Mouse (Mus musculus): ENCODE measurements around the gene Slc17a5.

Slc17a5 gene

DNA sequence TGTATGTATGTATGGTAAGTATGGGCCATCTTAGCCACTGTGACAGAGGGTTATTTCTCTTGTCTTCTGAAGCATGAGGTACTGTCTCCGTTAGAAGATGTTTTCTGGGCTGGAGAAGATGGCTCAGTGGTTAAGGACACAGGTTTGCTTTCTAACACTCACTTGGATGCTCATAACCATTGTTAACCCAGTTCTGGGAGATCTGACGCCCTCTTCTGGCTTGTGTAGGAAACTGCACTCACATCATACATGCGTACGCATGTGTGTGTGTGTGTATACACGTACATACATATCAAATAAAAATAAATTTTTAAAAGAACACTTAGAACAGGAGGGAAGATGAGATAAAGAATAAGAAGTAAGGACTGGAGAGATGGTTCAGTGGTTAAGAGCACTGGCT, 11.4 kb downstream of the Slc17a5 start:
- in situ Hi-C loops (cut with MboI; ENCODE audit: unreplicated experiment in 2 of 2): no loop called here

DNA sequence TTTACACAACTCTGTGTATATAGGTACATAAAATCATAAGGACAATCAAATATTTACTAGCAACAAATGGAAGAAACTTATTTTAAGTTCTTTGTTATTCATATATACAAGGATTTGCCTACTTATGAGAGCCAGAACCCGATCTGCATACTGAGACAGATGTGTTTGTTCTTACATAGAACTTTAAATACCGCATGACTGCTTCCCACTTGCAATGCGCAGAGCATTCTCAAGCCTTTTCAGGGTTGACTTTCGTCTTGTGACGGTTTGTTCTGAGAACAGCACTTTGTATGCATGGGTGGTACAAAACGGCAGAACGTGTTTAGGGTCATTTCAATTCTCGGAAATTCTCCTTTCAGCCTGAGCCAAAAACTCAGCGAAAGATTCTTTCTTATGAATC, 17.9 kb downstream of the Slc17a5 start:
- in situ Hi-C loops (cut with MboI; ENCODE audit: unreplicated experiment in 2 of 2): no loop called here

DNA sequence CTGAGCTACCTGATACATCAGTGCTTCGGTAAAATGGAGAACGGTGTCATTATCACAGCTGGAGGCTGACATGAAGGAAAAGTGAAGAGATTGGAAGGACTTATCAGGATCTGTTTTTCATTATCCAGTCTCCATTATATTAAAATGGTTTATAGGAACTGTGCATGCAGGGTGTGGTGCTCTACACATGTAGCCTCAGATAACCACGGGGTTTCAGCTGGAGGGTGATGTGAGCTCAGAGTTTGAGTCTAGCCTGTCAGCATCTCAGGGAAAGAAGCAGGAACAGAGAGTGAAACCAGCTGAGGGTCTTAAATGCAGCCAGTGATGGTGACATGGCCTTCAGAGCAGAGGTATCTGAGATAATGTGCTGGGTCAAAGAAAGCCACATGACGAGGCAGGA, 28.4 kb downstream of the Slc17a5 start:
- in situ Hi-C loops (cut with MboI; ENCODE audit: unreplicated experiment in 2 of 2): no loop called here

DNA sequence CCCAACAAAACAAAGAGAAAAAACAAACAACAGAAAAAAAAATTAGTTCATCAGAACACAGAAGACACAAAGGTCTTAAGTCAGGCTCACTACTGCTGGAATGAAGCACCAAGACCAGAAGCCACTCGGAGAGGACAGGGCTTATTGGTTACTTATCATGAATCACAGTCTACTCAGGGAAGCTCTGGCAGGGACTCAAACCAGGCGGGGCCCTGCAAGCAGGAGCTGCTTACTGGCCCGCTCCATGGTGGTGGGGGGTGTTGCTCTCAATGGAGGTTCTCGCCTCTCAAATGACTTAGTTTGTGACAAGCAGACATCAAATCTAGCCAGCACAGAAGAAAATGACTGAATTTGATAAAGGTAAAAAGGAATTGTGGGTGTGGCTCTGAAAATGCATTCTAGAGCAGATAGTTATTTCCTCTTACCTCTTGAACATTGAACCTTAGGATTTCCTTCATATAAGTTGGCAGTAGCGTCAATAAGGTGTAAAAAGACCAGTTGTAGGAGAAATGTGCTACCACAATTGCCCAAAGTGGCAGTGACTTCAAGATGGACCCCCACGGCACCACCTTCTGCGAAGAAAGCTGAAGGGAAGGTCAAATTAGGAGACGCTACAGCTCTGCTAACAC, 29.1 kb downstream of the Slc17a5 start:
- in situ Hi-C loops (cut with MboI; ENCODE audit: unreplicated experiment in 2 of 2): no loop called here

DNA sequence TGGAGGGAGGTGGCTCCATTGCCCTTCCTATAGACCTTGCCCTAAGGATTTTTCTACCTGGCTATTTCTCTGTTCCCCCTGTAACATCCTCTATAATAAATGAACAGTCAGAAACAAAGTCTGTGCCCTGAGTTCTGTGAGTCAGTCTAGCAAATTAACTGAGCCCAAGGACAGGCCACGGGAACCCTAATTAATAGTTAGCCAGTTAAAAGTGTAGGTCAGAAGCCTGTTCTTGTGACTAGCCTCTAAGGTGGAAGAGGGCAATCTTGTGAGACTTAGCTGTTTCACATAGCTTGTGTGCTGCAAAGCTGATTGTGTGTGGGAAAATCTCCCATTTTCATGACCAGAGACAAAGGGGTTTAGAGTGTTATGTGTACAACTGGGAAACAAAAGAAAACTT, 30.8 kb downstream of the Slc17a5 start:
- in situ Hi-C loops (cut with MboI; ENCODE audit: unreplicated experiment in 2 of 2): no loop called here

DNA sequence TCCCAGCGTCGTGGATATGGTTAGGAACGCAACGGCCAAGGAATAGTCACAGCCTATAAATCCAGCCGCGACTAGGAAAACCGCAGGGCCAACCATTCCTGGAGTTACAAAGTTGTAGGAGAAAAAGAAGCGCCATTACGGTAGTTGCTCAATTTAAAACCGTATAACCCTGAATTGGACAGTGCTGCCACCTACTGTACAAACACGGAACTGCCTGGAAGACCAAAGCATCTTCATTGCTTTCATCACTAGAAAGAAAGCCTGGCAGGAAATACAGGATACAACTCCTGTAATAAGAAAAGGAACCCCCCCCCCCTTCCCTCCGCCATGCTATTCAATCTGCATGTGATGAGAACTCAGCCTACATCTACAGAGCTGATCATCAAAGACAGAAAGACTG, 34.9 kb downstream of the Slc17a5 start:
- in situ Hi-C loops (cut with MboI; ENCODE audit: unreplicated experiment in 2 of 2): loop anchor here in 1 of 2 experiments (5.0 kb wide), 1 partner anchor 196 kb away; the partner anchor contains the start of gene Gsta2

DNA sequence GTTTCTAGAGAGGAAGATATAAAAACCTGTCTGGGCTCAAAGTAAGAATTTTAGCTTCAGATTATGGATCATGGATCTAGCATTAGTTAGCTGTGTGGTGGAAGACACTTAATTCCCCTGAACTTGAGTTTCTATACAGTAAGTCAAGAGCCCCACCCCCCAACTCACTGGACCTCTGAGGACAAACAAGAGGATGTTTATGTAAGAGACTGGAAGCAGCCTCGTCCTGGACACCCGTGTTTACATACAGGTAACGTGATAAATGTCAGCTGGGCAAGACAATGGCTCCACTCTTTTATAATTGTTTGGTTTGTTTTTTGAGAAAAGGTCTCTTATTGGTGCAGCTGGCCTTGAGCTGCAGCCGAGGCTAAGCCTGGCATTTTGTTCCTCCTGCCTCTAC, 36.1 kb downstream of the Slc17a5 start:
- in situ Hi-C loops (cut with MboI; ENCODE audit: unreplicated experiment in 2 of 2): loop anchor here in 1 of 2 experiments (5.0 kb wide), 1 partner anchor 194 kb away; the partner anchor contains the start of gene Gsta2

DNA sequence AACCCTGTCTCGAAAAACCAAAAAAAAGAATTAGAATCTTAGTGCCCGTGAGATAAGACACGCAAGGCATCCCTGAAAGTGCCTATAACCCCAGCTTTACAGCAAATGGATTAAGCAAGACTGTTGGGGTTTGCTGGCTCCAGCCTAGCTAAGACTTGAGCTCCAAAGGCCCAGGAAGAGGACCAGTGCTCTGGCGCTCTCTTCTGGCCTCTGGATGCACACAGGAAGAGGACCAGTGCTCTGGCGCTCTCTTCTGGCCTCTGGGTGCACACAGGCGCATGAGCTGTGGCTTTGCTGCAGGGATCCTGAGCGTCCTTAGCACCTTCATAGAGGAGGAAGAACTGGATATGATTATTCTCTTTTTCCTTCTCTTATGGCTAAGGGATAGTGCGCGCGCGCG, 40.1 kb downstream of the Slc17a5 start:
- in situ Hi-C loops (cut with MboI; ENCODE audit: unreplicated experiment in 2 of 2): loop anchor here in 1 of 2 experiments (5.0 kb wide), 1 partner anchor 190 kb away; the partner anchor contains the start of gene Gsta2

DNA sequence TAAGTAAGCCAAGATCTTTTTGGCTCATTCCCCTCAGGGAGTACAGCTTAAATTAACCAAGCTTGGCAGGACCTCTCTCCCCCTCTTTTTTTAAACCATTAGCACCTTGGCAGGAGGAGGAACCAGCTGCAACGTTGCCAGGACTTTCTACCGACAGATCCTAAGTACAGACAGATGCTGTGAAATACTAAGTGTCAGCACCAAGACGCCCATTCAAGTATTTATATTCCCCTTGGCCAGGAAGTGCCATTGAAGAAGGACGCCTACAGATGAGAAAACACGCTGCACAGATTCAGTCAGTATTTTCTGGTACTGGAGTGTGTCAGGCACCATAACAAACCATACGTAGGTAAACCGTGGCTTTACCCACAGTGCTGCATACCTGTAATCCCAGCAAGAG, 40.9 kb downstream of the Slc17a5 start:
- in situ Hi-C loops (cut with MboI; ENCODE audit: unreplicated experiment in 2 of 2): loop anchor here in 1 of 2 experiments (5.0 kb wide), 1 partner anchor 190 kb away; the partner anchor contains the start of gene Gsta2

DNA sequence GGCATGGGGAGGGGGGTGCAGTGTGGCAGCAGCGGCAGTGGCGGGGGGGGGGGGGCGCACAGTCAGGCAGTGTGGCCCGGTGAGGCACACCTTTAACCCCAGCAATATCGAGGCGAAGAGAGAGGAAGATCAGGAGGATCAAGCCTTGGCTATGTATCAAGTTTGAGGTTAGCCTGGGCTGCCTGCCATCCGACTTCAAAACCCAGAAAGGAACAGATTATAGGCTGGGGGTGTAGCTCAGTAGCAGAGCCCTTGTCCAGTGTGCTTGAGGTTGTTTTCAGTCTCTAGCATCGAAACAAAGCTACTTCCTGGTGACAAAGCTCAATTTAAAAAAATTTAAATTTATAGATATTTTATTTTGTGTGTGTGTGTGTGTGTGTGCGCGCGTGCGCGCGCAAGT, 46.1 kb downstream of the Slc17a5 start:
- in situ Hi-C loops (cut with MboI; ENCODE audit: unreplicated experiment in 2 of 2): no loop called here

DNA sequence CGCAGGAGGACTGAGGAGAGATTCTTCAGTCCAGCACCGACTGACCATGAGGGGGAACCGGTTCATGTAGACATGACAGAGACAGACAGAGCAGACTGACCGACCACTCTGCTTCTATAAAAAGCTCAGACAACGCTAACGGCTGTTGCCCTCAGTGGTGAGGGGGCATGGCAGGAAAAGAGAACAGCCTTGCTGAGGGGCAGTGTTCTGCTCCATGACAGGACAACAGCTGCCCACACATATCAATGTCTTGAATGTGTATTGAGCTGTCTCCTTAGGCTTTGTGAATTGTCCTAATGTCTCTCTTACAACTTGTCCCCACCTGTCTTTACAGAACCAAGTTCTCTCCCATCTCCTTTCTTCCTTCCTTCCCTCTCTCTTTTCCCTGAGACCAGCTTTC, 49.4 kb downstream of the Slc17a5 start:
- in situ Hi-C loops (cut with MboI; ENCODE audit: unreplicated experiment in 2 of 2): no loop called here

DNA sequence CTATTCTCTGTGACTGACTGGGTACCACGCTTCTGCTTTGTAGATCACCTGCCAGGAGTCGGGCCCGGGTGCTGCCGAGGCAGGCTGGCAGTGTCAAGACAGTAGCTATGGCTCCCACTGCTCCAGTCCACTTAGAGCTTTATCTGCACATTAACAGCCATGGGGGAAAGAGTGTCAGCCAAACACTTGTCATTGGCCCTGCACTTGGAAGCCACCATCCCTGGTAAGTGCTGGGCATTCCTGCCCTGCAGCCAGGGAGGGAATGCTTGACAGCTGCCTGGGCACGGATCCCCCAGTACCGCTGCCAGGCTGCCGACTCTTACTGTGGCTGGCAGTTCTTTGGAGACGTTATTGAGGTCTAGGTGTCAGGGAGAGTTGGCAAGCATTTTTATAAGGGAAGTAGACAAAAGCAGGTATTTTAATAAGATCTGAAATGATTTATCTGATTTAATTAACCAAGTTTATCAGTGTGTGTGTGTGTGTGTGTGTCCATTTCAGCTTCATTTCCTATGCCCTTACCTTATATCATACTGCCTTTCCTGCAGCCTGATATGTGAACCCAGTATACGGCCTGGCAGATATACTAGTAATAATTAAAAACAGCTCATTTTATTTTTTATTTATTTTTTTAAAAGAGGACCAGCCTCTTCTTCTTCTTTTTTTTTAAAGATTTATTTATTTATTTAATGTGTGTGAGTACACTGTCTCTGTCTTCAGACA, 50.5 kb downstream of the Slc17a5 start:
- in situ Hi-C loops (cut with MboI; ENCODE audit: unreplicated experiment in 2 of 2): no loop called here

DNA sequence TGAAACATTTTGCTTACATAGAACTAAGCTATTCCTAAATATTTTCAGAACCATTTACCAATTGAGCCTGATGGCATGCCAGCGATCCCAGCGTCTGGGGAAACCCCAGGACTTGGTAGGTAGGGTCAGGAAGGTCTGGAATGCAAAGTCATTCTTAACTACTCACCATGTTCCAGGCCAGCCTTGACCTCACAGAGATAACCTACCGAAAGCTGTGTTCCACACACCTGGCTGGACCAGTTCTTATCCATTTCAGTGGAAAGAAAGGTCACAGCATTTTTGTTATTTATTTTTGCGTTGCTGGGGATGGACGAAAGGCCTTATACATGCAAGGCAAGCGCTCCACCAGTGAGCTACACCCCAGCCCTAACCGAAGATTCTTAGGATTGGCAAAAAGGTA, 53.2 kb downstream of the Slc17a5 start:
- in situ Hi-C loops (cut with MboI; ENCODE audit: unreplicated experiment in 2 of 2): no loop called here

DNA sequence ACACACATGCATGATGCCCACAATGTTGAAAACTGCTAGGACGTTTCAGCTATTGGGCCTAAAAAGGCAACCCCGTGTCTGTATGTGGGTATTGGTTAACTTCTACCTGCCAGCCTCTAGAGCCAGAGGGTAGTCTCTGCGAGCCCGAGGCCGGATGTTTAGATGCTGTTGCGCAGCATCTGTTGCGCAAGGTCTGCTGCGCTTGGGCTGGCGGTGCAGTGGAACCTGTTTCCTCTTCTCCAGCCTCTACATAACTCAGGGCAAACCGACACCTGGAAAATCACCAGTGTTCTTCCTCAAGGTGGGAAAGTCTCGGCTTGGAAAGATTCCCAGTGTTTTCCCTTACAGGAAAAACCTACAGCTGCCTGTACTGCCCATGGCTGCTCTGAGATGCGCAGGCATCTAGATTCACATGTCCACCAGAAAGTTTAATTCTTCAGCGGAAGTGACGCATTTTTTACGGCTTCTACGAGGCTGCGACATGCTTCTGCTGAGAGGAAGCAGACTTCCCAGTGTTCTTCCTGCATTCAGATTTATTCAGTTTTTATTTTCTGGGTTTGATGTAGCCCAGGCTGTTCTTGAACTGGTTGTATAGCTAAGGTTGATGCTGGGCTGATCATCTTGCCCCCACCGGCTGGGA, 54.4 kb downstream of the Slc17a5 start:
- in situ Hi-C loops (cut with MboI; ENCODE audit: unreplicated experiment in 2 of 2): no loop called here

DNA sequence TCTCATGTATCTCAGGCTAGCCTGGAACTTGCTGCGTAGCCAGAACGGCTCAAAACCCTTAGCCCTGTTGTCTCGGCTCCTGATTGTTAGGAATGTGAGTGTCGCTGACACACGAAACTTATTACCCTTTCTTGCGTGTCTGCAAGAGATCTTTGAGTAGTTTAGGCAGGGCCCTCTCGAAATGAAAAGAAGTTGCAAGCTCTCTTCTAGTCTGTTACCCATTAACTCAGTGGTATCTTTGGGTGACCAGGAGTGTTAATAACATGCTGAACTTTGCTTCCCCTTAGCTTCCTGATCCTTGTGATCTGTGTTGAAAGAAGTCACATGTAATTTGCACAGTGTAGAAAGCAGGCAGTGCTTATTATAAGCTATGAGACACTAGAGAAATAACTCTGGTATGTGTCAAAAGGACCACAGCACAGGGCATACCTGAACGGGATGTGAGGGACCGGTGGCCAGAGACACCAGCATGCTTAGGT, 55.5 kb downstream of the Slc17a5 start:
- in situ Hi-C loops (cut with MboI; ENCODE audit: unreplicated experiment in 2 of 2): no loop called here

DNA sequence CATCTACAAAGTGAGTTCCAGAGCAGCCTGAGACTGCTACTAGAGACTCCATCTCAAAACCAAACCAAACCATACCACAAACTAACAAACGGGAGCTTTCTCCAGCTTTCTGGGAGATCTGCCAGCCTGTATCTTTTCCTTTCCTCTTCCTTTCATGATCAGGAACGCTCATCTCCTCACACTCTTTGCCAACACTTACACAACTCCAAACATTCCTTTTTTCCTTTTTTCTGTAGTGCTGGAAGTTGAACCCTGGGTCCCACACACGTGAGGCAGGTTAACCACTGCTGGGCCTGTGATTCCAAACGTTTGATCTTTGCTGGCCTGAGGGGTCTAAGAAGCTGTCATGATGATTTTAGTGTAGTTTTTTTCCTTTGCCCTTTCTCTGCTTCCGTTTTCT, 56.0 kb downstream of the Slc17a5 start:
- in situ Hi-C loops (cut with MboI; ENCODE audit: unreplicated experiment in 2 of 2): no loop called here

DNA sequence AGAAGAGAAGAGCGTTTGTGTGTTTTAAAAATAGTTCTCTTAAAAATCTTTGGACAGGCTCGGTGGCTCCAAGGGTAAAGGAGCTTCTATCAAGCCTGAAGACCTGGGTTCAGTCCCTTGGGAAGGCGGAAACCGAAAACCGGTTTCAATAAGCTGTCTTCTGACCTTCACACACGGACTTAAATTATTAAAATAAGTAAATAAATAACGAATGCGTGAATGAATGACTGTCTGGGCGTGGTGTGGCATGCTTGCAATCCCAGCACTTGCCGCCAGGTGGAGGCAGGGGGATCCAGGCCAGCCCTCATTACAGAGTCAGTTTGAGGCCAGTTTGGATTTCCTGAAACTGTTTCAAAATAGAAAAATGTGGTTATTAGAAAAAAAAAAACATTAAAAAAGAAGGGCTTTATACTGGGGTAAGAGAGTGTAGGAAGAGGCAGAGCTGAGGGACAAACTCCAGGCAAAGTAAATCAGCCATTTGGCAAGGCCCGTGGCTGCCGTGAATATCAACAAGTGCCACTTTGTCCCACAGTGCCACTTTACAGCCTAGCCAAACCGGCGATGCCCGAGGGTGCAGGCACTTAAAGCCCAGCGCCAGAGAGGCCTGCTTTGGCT, 60.0 kb downstream of the Slc17a5 start:
- in situ Hi-C loops (cut with MboI; ENCODE audit: unreplicated experiment in 2 of 2): loop anchor here in 1 of 2 experiments (5.0 kb wide), 1 partner anchor 46 kb away; no protein-coding TSS in a partner anchor

DNA sequence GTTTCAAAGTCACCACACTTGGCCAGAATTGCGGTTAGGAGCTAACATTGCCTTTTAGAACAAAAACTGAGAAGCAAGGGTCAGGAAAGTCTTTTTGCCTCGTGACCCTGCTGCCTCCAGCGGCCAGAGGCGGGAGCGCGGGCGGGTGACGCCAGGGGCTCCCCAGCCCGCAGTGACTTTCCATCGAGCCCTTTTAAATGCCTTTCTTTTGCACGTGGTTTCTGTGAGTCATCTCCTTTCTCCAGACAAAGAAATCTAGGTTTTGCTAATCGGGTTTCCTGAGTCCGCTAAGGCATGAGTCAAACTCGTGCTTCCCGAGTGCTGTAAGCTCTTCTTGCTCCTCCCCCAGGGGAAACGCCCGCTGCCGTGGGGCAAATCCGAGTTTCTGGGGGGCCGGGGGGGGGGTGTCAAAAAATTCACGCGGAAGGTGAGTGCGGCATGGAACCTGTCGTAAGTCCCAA, 60.5 kb downstream of the Slc17a5 start:
- in situ Hi-C loops (cut with MboI; ENCODE audit: unreplicated experiment in 2 of 2): loop anchor here in 1 of 2 experiments (5.0 kb wide), 1 partner anchor 45 kb away; no protein-coding TSS in a partner anchor

DNA sequence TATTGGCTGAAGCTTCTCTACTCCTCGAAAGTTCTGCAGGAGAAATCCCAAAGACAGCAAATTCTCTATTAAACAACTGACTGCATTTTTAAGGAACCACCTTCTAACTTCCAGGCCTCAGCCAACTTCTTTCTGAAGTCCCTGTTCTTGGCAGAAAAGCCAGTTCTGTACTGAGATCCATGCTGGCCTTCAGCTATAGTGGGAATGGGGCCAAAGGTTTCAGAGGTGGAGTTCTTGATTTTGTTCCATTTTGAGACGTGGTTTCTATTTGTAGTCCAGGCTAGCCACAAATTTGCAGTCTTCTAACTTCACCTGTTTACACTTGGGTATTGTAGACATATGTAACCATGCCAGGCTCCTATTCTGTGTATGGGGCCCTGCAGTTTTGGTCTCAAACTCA, 61.6 kb downstream of the Slc17a5 start:
- in situ Hi-C loops (cut with MboI; ENCODE audit: unreplicated experiment in 2 of 2): loop anchor here in 1 of 2 experiments (5.0 kb wide), 1 partner anchor 44 kb away; no protein-coding TSS in a partner anchor

DNA sequence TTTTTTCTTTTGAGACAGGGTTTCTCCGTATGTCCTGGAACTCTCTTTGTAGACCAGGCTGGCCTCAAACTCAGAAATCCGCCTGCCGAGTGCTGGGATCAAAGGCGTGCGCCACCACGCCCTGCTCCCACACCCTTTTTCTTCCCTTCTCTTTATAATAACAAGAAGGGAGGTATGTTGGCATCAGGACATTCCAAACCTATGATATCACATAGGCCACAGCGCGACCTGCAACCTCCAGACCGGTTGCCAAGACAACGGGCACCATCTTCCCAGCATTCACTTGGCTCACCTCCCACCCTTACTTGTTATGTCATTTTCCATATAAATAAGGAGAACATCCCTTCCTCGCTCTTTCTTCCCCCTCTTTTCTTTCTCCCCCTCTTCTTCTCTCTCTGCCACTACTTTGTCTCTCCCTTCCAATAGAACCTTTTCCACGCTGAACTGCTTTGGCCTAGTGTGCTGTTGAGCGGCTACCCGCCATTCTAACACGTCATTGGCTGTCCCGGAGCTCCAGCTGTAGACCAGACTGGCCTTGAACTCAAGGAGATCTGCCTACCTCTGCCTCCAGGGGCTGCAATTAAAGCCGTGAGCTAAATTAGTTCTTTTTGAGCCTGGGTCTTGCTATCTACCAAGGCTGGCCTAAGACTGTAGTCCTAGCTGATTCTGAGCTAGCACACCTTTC, 62.2 kb downstream of the Slc17a5 start:
- in situ Hi-C loops (cut with MboI; ENCODE audit: unreplicated experiment in 2 of 2): loop anchor here in 1 of 2 experiments (5.0 kb wide), 1 partner anchor 43 kb away; no protein-coding TSS in a partner anchor
